Mouse (Mus musculus) thymus, postnatal 4 days (tissue): ENCODE results near the gene A430033K04Rik.

ENCODE experiments used
- DNase-seq: peaks from one replicate; pipeline ENCODE4 v3.0.0; 2021

A430033K04Rik gene

GRCm38 (mm10) chr5:138697466-138697865, 74.8 kb downstream of the A430033K04Rik start:
- no peak for DNase-seq
